Mouse (Mus musculus) lung, embryonic 14.5 days (tissue): ENCODE measurements around the gene Wdfy4. TPM values are rescaled to one million over a fixed set of nuclear protein-coding genes. Genes with fewer than 3 reads are reported as not detected.
A peak's percentile ranks its signal among the peaks of the same experiment; 100 is the strongest.

Experiments used
- ATAC-seq: fragments of 200-750 bp; cut with Nextera tagmentation; 2 replicates; pipeline ENCODE4 v1.8.0; 2017; ENCODE audit warnings: mild to moderate bottlenecking, moderate TSS enrichment, moderate library complexity; ENCODE audit not compliant: insufficient read depth
- DNase-seq: peaks from one replicate; pipeline ENCODE4 v3.0.0-alpha.2; 2015
- H3K27ac ChIP-seq: fragments of 300-500 bp; sonication (generic); 2 replicates; pipeline ENCODE4 v1.5.1; 2014; ENCODE audit warnings: low read depth, mild to moderate bottlenecking, moderate library complexity
- H3K27me3 ChIP-seq: fragments of 300-500 bp; sonication (generic); 2 replicates; pipeline ENCODE4 v1.6.1; 2014; ENCODE audit warnings: low read length, control low read depth; ENCODE audit not compliant: insufficient read depth
- H3K36me3 ChIP-seq: fragments of 300-500 bp; sonication (generic); 2 replicates; pipeline ENCODE4 v1.6.1; 2014; ENCODE audit warnings: control low read depth; ENCODE audit not compliant: insufficient read depth
- H3K4me1 ChIP-seq: fragments of 300-500 bp; sonication (generic); 2 replicates; pipeline ENCODE4 v1.6.1; 2014; ENCODE audit warnings: antibody characterized with exemption, control low read depth; ENCODE audit not compliant: insufficient read depth
- H3K4me2 ChIP-seq: fragments of 300-500 bp; sonication (generic); 2 replicates; pipeline ENCODE4 v1.6.1; 2014; ENCODE audit warnings: mild to moderate bottlenecking
- H3K4me3 ChIP-seq: fragments of 300-500 bp; sonication (generic); 2 replicates; pipeline ENCODE4 v1.5.1; 2014; ENCODE audit warnings: low read depth, low read length
- H3K9ac ChIP-seq: fragments of 300-500 bp; sonication (generic); 2 replicates; pipeline ENCODE4 v1.6.1; 2014
- H3K9me3 ChIP-seq: fragments of 300-500 bp; sonication (generic); 2 replicates; pipeline ENCODE4 v1.6.1; 2016; ENCODE audit warnings: low read depth, low read length, control low read depth
- CTCF ChIP-seq: IDR thresholded peaks from 2 replicates; pipeline ENCODE4 v1.5.1; 2016; ENCODE audit warnings: antibody characterized with exemption, low read depth
- WGBS: fragments of 180-500 bp; shearing (Covaris S2); extraction: QIAGEN DNeasy Blood & Tissue Kit; methylation state at CpG from one replicate; pipeline ENCODE4 v1.1.7; 2014; 5-methylcytosine and 5-hydroxymethylcytosine counted together
- polyA plus RNA-seq: library from polyadenylated mRNA; unstranded; fragments of >200 nt; fragmentation: Nextera tagmentation; extraction: Ambion mirVana; gene quantifications from 2 replicates; pipeline ENCODE4 v1.2.1, GENCODE M21; 2014

Wdfy4 gene
- polyA plus RNA-seq, 1 experiment from 2014 or later: 0.57 TPM

DNA sequence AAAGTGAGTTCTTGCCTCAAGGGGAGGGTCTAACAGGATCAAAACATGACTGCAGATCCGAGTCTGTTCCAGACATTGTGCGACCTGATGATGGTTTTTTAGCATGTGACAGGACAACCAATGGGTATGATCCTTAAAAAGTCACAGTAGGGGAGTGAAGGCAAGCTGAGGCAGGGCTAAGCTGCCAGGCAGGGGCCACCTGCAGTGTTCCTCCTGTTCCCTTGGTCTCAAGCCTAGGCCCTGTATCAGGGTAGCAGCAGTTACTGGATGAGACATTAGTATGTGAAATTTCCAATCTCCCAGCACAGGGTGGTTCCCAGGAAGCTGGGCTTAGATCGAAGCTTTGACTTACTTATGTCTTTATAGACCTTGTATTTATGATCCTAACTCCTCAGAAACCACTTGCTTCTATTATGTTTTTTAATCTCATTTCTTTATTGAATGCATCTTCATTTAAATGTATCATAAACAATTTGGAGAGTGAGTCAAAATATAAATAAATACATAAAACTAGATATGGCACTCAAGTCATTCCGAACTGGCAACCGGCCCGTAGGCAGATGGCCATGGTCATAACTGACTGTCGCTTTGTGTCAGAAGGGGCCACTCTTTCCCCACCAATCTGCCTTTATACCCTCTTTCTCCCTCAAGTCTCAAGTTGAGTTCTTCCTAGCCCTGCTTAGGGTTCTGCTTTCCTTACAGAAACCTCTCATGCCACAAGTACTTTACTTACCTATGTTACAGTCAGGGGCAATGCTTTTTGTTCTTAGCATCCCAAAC lies 126.2 kb downstream of the Wdfy4 start:
- no peak for ATAC-seq
- no peaks in the 10 kb centered on the region for H3K9me3 ChIP-seq
- no peak overlapping the region for H3K4me2 ChIP-seq
- H3K27ac ChIP-seq: no peak overlapping the region
- H3K4me3 ChIP-seq: no peak overlapping the region
- WGBS: 77% methylated on average over 7 of the region's 7 CpGs
- no peak overlapping the region for H3K9ac ChIP-seq
- no peaks in the 10 kb centered on the region for H3K4me1 ChIP-seq
- no peak for TF ChIP-seq CTCF
- no peaks in the 10 kb centered on the region for H3K36me3 ChIP-seq
- peak; percentile 10 for DNase-seq
- no peaks in the 10 kb centered on the region for H3K27me3 ChIP-seq

DNA sequence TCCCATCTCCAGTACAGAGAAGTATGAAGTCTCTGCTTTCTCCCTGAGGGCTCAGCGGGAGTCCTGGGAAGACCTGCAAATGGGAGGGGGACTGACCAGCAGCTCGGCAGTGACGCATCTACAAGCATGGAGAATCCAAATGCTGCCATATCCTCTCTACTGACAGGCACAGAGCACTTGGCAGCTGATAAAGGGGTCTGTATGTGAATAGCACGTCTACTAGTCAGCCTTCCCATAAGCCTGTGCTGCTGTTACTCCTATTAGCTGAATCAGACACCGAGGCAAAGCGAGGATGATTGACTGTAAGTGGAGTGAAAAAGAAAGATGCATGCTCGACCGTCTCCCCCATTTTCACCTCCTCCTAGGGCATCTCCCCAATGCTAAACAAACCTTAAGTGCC lies 131.9 kb downstream of the Wdfy4 start:
- WGBS: 48% methylated on average over 8 of the region's 8 CpGs
- Histone ChIP-seq H3K9me3 (no peaks in the 10 kb centered on the region), H3K36me3 (no peaks in the 10 kb centered on the region)

DNA sequence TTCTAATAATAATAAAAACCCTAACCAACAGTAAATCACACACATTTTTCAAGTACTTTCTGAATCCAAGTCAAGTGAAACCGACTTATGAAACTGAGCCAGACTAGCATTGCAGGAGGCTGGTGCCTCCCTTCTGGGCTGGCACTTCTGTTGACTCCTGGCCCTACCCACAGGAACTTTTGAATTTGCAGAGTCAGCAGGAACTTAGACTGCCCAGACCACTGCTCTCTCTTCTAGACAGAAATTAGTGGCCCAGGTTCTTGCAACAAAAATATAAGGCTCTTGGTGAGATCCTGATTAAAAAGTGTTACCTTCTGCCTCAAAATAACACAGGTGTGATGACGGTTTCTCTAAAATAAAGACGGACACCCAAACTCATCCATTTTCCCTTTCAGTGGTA lies 140.1 kb downstream of the Wdfy4 start:
- Histone ChIP-seq H3K36me3 (no peaks in the 10 kb centered on the region), H3K4me2 (no peak overlapping the region), H3K27me3 (no peaks in the 10 kb centered on the region), H3K9ac (no peak overlapping the region), H3K9me3 (no peaks in the 10 kb centered on the region), H3K4me1 (no peaks in the 10 kb centered on the region), H3K4me3 (no peak overlapping the region), H3K27ac (no peak overlapping the region)
- WGBS: 79% methylated on average over 3 of the region's 3 CpGs
- ATAC-seq (no peak), DNase-seq (no peak)
- TF ChIP-seq CTCF: no peak

More for the DNA sequence above, 131.9 kb downstream of the Wdfy4 start:
- no peak for DNase-seq
- no peak overlapping the region for H3K4me2 ChIP-seq
- no peak for ATAC-seq
- H3K4me3 ChIP-seq: no peak overlapping the region
- no peaks in the 10 kb centered on the region for H3K27me3 ChIP-seq
- no peaks in the 10 kb centered on the region for H3K4me1 ChIP-seq
- H3K27ac ChIP-seq: no peak overlapping the region
- no peak overlapping the region for H3K9ac ChIP-seq
- no peak for TF ChIP-seq CTCF

DNA sequence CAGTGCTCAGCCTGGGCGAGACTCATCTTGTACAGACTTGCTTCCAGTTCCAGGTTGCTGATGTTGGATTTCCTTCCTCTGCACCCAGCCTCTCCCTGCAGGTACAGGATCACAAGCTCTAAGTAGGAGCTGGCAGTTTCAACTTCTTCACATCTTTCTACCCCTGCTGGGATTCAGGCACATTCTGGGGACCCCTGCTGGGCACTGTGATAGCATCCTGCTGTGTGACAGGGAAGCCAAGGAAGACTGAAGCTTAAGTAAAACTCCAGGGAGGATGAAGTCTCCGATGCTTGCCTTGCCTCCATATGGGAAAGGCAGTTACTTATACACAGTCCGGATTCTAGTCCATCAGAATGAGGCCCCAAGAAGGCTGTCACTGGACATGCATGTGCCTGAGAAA lies 148.5 kb downstream of the Wdfy4 start:
- Histone ChIP-seq H3K9me3 (no peaks in the 10 kb centered on the region), H3K27ac (no peak overlapping the region), H3K9ac (no peak overlapping the region), H3K27me3 (no peaks in the 10 kb centered on the region), H3K4me3 (no peak overlapping the region), H3K4me1 (no peaks in the 10 kb centered on the region), H3K36me3 (no peaks in the 10 kb centered on the region), H3K4me2 (no peak overlapping the region)
- 36% methylated on average over 3 of the region's 3 CpGs for WGBS
- TF ChIP-seq CTCF: peak; percentile 45
- ATAC-seq (no peak), DNase-seq (peak; percentile 47)

DNA sequence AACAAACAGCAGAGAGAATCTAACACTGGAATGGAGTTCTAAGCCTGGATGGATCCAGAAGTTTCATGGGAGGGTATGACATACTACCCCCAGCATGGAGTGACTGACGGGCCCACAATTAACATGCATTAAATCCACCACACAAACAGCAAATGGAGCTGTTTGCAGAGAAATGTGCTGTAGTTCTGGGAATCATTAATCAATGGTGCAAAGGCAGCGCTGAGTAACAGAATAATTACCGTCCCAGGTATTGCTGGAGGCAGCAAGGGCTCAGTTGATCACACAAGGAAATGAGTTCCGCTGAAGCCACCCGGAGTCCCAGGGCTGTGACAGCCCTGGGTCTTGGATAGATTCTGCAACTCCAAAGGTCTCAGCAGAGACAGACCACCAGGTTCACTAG lies 149.9 kb downstream of the Wdfy4 start:
- Histone ChIP-seq H3K27me3 (no peaks in the 10 kb centered on the region), H3K4me3 (no peak overlapping the region), H3K9me3 (no peaks in the 10 kb centered on the region), H3K36me3 (no peaks in the 10 kb centered on the region), H3K27ac (no peak overlapping the region), H3K4me1 (no peaks in the 10 kb centered on the region), H3K4me2 (no peak overlapping the region), H3K9ac (no peak overlapping the region)
- no peak for ATAC-seq
- WGBS: 73% methylated on average over 5 of the region's 5 CpGs
- no peak for DNase-seq
- no peak for TF ChIP-seq CTCF

DNA sequence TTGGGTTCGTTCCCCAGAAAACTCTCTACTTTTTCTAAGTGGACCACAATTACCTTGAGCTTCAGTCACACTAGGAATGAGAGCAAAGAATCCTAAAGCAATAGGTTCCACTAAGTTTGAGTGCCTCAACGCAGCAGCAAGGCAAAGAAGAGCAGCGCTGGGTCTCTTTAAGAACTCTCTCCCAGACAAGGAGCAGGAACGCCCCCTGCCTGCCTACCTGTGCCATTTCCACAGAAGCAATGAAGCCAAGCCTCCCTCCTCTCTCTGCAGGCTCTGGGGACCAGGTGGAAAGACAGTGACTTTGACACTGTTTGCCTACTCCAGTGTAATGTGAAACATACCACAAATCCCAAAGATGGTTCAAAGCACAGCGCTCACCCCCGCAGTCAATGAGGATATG lies 151.9 kb downstream of the Wdfy4 start:
- no peak overlapping the region for H3K4me2 ChIP-seq
- no peak overlapping the region for H3K9ac ChIP-seq
- no peaks in the 10 kb centered on the region for H3K4me1 ChIP-seq
- ATAC-seq (no peak), DNase-seq (peak; percentile 71)
- no peaks in the 10 kb centered on the region for H3K36me3 ChIP-seq
- peak; percentile 77 for TF ChIP-seq CTCF
- H3K4me3 ChIP-seq: no peak overlapping the region
- 39% methylated on average over 6 of the region's 6 CpGs for WGBS
- no peaks in the 10 kb centered on the region for H3K27me3 ChIP-seq
- no peaks in the 10 kb centered on the region for H3K9me3 ChIP-seq
- H3K27ac ChIP-seq: no peak overlapping the region

DNA sequence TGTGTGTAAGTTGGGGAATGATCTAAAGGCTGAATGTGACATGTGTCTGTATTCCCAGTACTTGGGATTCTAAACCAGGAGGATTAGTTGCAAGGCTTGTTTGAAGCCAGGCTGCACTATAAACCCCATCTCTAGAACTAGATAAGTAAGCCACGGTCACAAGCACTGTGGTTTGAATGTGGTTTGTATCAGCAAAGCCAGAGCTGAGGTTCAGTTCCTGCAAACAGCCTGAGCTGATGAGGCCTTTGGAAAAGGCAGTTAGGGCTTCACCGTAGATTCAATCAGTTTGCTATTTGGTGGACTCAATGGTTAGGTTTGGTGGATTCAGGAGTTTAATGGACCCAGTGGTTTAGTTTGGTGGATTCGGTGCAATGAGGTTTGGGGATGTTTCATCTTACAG lies 154.5 kb downstream of the Wdfy4 start:
- no peaks in the 10 kb centered on the region for H3K36me3 ChIP-seq
- no peaks in the 10 kb centered on the region for H3K27me3 ChIP-seq
- H3K9me3 ChIP-seq: no peaks in the 10 kb centered on the region
- 79% methylated on average over 3 of the region's 3 CpGs for WGBS
- ATAC-seq (no peak), DNase-seq (no peak)
- no peak overlapping the region for H3K9ac ChIP-seq
- H3K4me2 ChIP-seq: no peak overlapping the region
- H3K27ac ChIP-seq: no peak overlapping the region
- H3K4me1 ChIP-seq: no peaks in the 10 kb centered on the region
- TF ChIP-seq CTCF: no peak
- no peak overlapping the region for H3K4me3 ChIP-seq
